Mouse (Mus musculus) central nervous system, embryonic 18 days (tissue): Measurements from ENCODE around the gene Olfr292. TPM values are rescaled to one million over a fixed set of nuclear protein-coding genes. Genes with fewer than 3 reads are reported as not detected.

ENCODE experiments used
- polyA plus RNA-seq: library from polyadenylated mRNA; depleted of rRNA; stranded (reverse); fragments of >200 nt; gene quantifications from 2 replicates; pipeline ENCODE4 v1.2.3, GENCODE M21; 2012; rRNA removed

Olfr292 gene
- not detected in 2 replicates for polyA plus RNA-seq

GRCm38 (mm10) chr7:86688030-86688429 lies at the start of gene Olfr292:
Olfr292 (plus strand) TSS chr7:86688330.

GRCm38 (mm10) chr7:86648761-86649160 lies 39.4 kb upstream of the Olfr292 start, which contains the start of gene Olfr293:
Olfr293 (plus strand) TSS chr7:86649061.

Other genes with a start within 250 kb of the Olfr292 start
- not detected in 2 replicates for gene Olfr299, start 228.4 kb upstream of the Olfr292 start, polyA plus RNA-seq
- not detected in 2 replicates for gene Olfr298, start 195.8 kb upstream of the Olfr292 start, polyA plus RNA-seq
- gene Olfr297, start 168.4 kb upstream of the Olfr292 start, polyA plus RNA-seq = not detected in 2 replicates
- gene Olfr295, start 104.5 kb upstream of the Olfr292 start, polyA plus RNA-seq = not detected in 2 replicates
- not detected in 2 replicates for gene Olfr294, start 71.7 kb upstream of the Olfr292 start, polyA plus RNA-seq
- gene Olfr293, start 39.3 kb upstream of the Olfr292 start, polyA plus RNA-seq = not detected in 2 replicates
- gene Folh1, start 87.6 kb downstream of the Olfr292 start, polyA plus RNA-seq = 0.88 and 0.90 TPM in 2 replicates
- not detected in 2 replicates for gene Vmn2r77, start 106.7 kb downstream of the Olfr292 start, polyA plus RNA-seq
- gene Vmn2r78, start 226.8 kb downstream of the Olfr292 start, polyA plus RNA-seq = 0.01 TPM in 1 of 2 replicates, not detected in the other